ENCODE assay signal across 8 mouse cellular contexts in the genomic region with DNA sequence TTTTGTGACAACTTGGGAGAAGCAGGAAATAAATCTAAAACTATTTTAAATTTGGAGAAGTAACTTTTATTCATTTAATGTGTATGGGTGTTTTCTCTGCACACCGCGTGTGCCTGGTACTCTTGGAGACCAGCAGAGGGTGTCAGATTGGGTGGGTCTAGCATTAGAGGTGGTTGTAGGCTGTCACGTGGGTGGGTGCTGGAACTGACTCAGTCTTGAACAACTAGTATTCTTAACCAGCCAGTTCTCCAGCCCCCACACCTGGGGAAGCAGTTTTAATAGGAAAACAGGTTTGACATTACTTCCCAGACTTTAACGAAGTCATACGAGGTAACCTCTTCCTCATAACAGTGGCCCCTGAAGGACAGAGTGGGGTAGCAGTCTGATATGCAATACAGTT. TPM values are rescaled to one million over a fixed set of nuclear protein-coding genes. Genes with fewer than 3 reads are reported as not detected.
DNase-seq lines count a peak whose midpoint lies in the region; ATAC-seq and TF ChIP-seq lines count a peak whose summit lies in the region.

No protein-coding gene starts in this region.

- peaks cover 8% of the 10 kb centered on the region; the same call in 1 of the 2 replicates for H3K36me3 ChIP-seq in ES-Bruce4 (ENCODE audit: control insufficient read depth, insufficient read depth, low read length, poor library complexity, severe bottlenecking)
- peaks cover 25% of the 10 kb centered on the region for H3K36me3 ChIP-seq in embryonic facial prominence, embryonic 13.5 days

- 70% methylated on average over 5 of the region's 5 CpGs for WGBS in embryonic facial prominence, embryonic 13.5 days

- ATAC-seq in embryonic facial prominence, embryonic 13.5 days (ENCODE audit: insufficient number of reproducible peaks, insufficient read depth, low FRiP score, low TSS enrichment, low read depth), result no peak
- ATAC-seq in monocyte, adult 5-6 weeks (replicated peaks; ENCODE audit: insufficient number of reproducible peaks, low FRiP score, low TSS enrichment, poor library complexity, severe bottlenecking), result 0 out of 2 replicates have a peak, but pooled peaks have one; percentile 40
- ATAC-seq in cerebellum, adult (ENCODE audit: insufficient number of reproducible peaks, low FRiP score, low TSS enrichment), result no peak

- no peak overlapping the region for H3K4me3 ChIP-seq in ES-Bruce4 (ENCODE audit: low read depth, low read length)
- peak overlapping the region; percentile 58 for H3K4me3 ChIP-seq in embryonic facial prominence, embryonic 13.5 days

- H3K9ac ChIP-seq in ES-Bruce4 (ENCODE audit: low read depth, poor library complexity, severe bottlenecking), result no peak overlapping the region
- H3K9ac ChIP-seq in embryonic facial prominence, embryonic 13.5 days, result no peak overlapping the region

- H3K9me3 ChIP-seq in ES-Bruce4 (replicated peaks; ENCODE audit: control insufficient read depth, insufficient read depth, low read length, poor library complexity, severe bottlenecking), result no peaks in the 10 kb centered on the region
- no peaks in the 10 kb centered on the region for H3K9me3 ChIP-seq in embryonic facial prominence, embryonic 13.5 days

- TF ChIP-seq CTCF in ES-Bruce4 (IDR thresholded peaks at IDR 0.05; ENCODE audit: low read depth, low read length), result peak; percentile 36

- no peak for TF ChIP-seq POLR2A in ES-Bruce4 (IDR thresholded peaks at IDR 0.05; ENCODE audit: insufficient read depth, low read length)

- peak; percentile 14 for DNase-seq in kidney, adult 9 months
- DNase-seq in kidney, postnatal 25 days, result no peak
- DNase-seq in left cerebral cortex, adult 9 months (ENCODE audit: low spot score in 2 of 2), result peak; percentile 44 to 50
- DNase-seq in urinary bladder, postnatal 36 days (ENCODE audit: low spot score in 2 of 2), result no peak

- H3K27me3 ChIP-seq in ES-Bruce4 (ENCODE audit: control insufficient read depth, insufficient read depth, low read length, poor library complexity, severe bottlenecking), result no peaks in the 10 kb centered on the region
- H3K27me3 ChIP-seq in embryonic facial prominence, embryonic 13.5 days, result no peaks in the 10 kb centered on the region

- H3K4me1 ChIP-seq in ES-Bruce4 (ENCODE audit: control insufficient read depth, insufficient read depth, low read length), result no peaks in the 10 kb centered on the region
- peaks cover 8% of the 10 kb centered on the region for H3K4me1 ChIP-seq in embryonic facial prominence, embryonic 13.5 days

- TF ChIP-seq EP300 in ES-Bruce4 (IDR thresholded peaks at IDR 0.05; ENCODE audit: insufficient read depth, low read depth, low read length), result no peak

- peak overlapping the region; percentile 71 for H3K4me2 ChIP-seq in embryonic facial prominence, embryonic 13.5 days

- H3K27ac ChIP-seq in ES-Bruce4 (ENCODE audit: insufficient read depth, low read length), result no peak overlapping the region
- no peak overlapping the region for H3K27ac ChIP-seq in embryonic facial prominence, embryonic 13.5 days

RNA-seq across cellular contexts. Expression of gene Prpsap2, which starts 1.4 kb away (rescaled TPM):
- polyA plus RNA-seq in ES-Bruce4 (2011; ENCODE audit: insufficient read depth, insufficient read length, low read depth, missing spikeins), result 58.4 and 64.2 TPM in 2 replicates
- 35.0 and 38.1 TPM in 2 replicates for polyA plus RNA-seq in embryonic facial prominence, embryonic 13.5 days (2015; fragmentation: Nextera tagmentation; extraction: Ambion mirVana)
- 40.0 to 51.1 TPM (median 48.5 TPM) in 3 replicates for total RNA-seq in monocyte, adult 5-6 weeks (2017)

RNA-seq across cellular contexts. Expression of gene Slc5a10, which starts 39.9 kb away (rescaled TPM):
- polyA plus RNA-seq in ES-Bruce4 (2011; ENCODE audit: insufficient read depth, insufficient read length, low read depth, missing spikeins), result 0.35 TPM in 1 of 2 replicates, not detected in the other
- not detected in 2 replicates for polyA plus RNA-seq in embryonic facial prominence, embryonic 13.5 days (2015; fragmentation: Nextera tagmentation; extraction: Ambion mirVana)
- not detected in 3 replicates for total RNA-seq in monocyte, adult 5-6 weeks (2017)

Comparison
In these comparisons a context has a peak if more than half of its experiments do, and no peak if none do; other contexts are left out.
1. DNase-seq: peak in kidney, adult 9 months (single experiment) and left cerebral cortex, adult 9 months (2 of 2); none in kidney, postnatal 25 days (0 of 2) and urinary bladder, postnatal 36 days (0 of 2).